Mouse (Mus musculus): ENCODE measurements at regions not wholly inside any gene's neighbourhood (a gene's known extent, or its start where the extent isn't known, plus 50 kb on each side); places are given as distances from the start of the nearest gene placed in this dataset.
A peak's percentile ranks its signal among the peaks of the same experiment; 100 is the strongest.
"Not testable (repeated sequence)": the region's sequence is repeated elsewhere in the genome, so short reads cannot be mapped to it uniquely, and the experiment has no call there.

DNA sequence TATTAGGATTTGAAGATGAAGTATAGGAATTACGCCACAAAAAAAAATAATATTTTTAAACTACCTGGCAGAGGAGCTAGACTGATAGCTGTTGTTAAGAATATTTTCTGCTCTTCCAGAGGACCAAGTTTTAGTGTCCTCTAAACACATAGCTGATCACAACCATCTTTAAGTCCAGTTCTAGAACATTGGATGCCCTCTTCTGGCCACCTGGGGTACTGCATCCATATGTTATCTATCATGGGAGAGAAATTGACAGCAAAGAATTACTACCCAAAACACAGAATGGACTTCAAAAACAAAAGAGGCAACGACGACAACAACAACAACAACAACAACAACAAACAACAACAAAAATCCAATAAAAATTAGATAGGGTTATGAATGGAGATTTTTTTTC is 71.0 kb upstream of the Prl4a1 start:
- peak; percentile 51 for DNase-seq (ENCODE audit: low spot score)

DNA sequence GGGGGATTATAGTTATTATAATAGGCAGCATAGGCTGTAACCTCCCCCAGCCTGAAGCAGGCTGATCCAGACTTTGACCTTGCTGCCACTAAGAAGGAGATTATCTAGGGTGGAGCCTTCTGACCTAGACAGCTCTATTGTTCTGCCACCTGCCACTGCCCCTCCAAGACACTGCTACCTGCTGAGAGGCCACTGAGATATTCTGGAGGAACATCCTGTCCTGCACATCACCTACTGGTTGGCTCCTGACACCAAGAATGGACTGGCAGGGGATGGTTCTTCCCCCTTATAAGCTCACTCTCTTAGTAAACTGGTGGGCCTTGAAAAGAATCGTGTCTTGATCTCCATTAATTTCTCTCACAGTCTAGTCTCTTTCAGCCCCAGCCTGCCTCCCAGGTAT is 55.6 kb upstream of the Prl4a1 start:
- DNase-seq (ENCODE audit: low spot score) = not testable (repeated sequence)

DNA sequence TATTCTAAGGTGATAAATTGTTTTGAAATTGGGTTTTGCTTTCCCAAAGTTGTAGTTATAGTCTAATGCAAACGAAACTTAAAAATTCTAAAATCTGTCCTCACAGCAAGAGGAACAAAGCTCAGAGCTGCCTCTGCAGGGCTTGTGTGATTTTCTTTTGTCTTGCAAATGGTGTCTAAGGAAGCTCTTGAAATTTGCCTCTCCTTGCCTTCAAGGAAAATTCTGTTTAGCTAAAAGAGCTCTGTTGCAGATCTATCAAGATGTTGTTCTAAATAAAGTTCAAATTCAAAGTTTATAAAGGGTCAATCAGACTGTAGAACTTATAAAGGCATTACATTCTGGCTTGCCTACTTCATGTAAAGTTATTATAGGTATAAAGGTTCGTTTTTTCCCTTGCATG is 53.6 kb upstream of the Prl4a1 start:
- DNase-seq (ENCODE audit: low spot score) = not testable (repeated sequence)

DNA sequence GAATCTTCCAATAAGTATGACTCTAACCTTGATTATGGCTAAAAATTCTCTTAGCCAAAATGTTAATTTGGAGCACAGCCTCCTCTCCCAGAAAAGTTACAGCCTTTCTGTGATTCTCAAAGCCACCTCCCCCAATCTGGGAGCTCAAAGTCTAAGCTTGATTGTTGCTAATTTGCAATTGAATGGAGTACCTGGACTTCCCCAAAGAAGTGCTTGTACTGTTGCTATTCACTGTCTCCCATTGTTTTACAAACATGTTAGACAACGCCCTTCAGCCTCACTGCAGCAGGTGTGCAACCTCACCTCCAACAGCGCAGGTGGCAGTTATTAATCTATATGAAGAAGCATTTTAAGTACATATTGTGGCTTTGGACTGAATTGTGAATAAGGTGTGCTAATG is 50.0 kb upstream of the Prl4a1 start:
- not testable (repeated sequence) for DNase-seq (ENCODE audit: low spot score)

All from embryo, embryonic 10 days (tissue).